Mouse (Mus musculus): ENCODE data around the gene 1700013F07Rik. TPM values are rescaled to one million over a fixed set of nuclear protein-coding genes. Genes with fewer than 3 reads are reported as not detected.
"Not testable (repeated sequence)": the region's sequence is repeated elsewhere in the genome, so short reads cannot be mapped to it uniquely, and the experiment has no call there.

1700013F07Rik gene
- polyA plus RNA-seq, 1 experiment from 2014 or later = not detected

- Histone ChIP-seq H3K4me3 (peak overlapping the region; percentile 79), H3K27ac (peak overlapping the region; percentile 84), H3K9ac (peak overlapping the region; percentile 91), H3K4me2 (peak overlapping the region; percentile 87), H3K27me3 (replicated peaks) (0 out of 2 replicates have a peak, but pooled peaks cover 4% of the 10 kb centered on the region), H3K9me3 (replicated peaks) (no peaks in the 10 kb centered on the region), H3K4me1 (peaks cover 40% of the 10 kb centered on the region), H3K36me3 (peaks cover 29% of the 10 kb centered on the region)
- peak; percentile 91 for ATAC-seq
- 18% methylated on average over 21 of the region's 22 CpGs for WGBS (ENCODE audit: insufficient replicate concordance)
Observed at GRCm38 (mm10) chr3:108554587-108555312, 20.8 kb downstream of the 1700013F07Rik start.

GRCm38 (mm10) chr3:108557888-108558287 is 23.9 kb downstream of the 1700013F07Rik start:
- Histone ChIP-seq H3K9ac (peak overlapping the region; percentile 36), H3K4me2 (peak overlapping the region; percentile 40), H3K27ac (peak overlapping the region; percentile 84), H3K9me3 (replicated peaks) (no peaks in the 10 kb centered on the region), H3K27me3 (replicated peaks) (no peaks in the 10 kb centered on the region), H3K4me3 (no peak overlapping the region), H3K36me3 (peaks cover 37% of the 10 kb centered on the region), H3K4me1 (peaks cover 60% of the 10 kb centered on the region)
- no peak for ATAC-seq
- WGBS (ENCODE audit: insufficient replicate concordance) = 67% methylated on average over 4 of the region's 4 CpGs

- ATAC-seq = peak; percentile 96
Observed at GRCm38 (mm10) chr3:108562133-108562730, 28.3 kb downstream of the 1700013F07Rik start, which contains the start of gene Tmem167b. Gene Tmem167b, minus strand, starts transcription at chr3:108562466.

GRCm38 (mm10) chr3:108562777-108563271 is 28.9 kb downstream of the 1700013F07Rik start:
- Histone ChIP-seq H3K36me3 (peaks cover 26% of the 10 kb centered on the region), H3K4me3 (peak overlapping the region; percentile 77), H3K9ac (peak overlapping the region; percentile 80), H3K4me1 (peaks cover 44% of the 10 kb centered on the region), H3K27ac (peak overlapping the region; percentile 93), H3K4me2 (peak overlapping the region; percentile 81), H3K9me3 (replicated peaks) (no peaks in the 10 kb centered on the region), H3K27me3 (replicated peaks) (peaks cover 2% of the 10 kb centered on the region; the same call in 1 of the 2 replicates)
- WGBS (ENCODE audit: insufficient replicate concordance) = 3% methylated on average over 15 of the region's 15 CpGs
- ATAC-seq = peak; percentile 72

More at GRCm38 (mm10) chr3:108562133-108562730, 28.3 kb downstream of the 1700013F07Rik start, which contains the start of gene Tmem167b:
- Histone ChIP-seq H3K27me3 (replicated peaks) (no peaks in the 10 kb centered on the region), H3K4me2 (peak within 1 kb of the TSS; percentile 81), H3K4me1 (peaks cover 50% of the 10 kb centered on the region), H3K4me3 (peak within 1 kb of the TSS; percentile 77), H3K36me3 (peaks cover 30% of the 10 kb centered on the region), H3K27ac (peak within 1 kb of the TSS; percentile 93), H3K9me3 (replicated peaks) (no peaks in the 10 kb centered on the region), H3K9ac (peak within 1 kb of the TSS; percentile 80)
- under 1% methylated on average over 45 of the region's 45 CpGs for WGBS (ENCODE audit: insufficient replicate concordance)

GRCm38 (mm10) chr3:108563309-108563708 is 29.4 kb downstream of the 1700013F07Rik start:
- H3K4me3 ChIP-seq = peak overlapping the region; percentile 77
- no peaks in the 10 kb centered on the region for H3K9me3 ChIP-seq (replicated peaks)
- peaks cover 39% of the 10 kb centered on the region for H3K4me1 ChIP-seq
- no peak for ATAC-seq
- H3K27me3 ChIP-seq (replicated peaks) = peaks cover 7% of the 10 kb centered on the region; the same call in 1 of the 2 replicates
- H3K4me2 ChIP-seq = peak overlapping the region; percentile 81
- under 1% methylated on average over 4 of the region's 4 CpGs for WGBS (ENCODE audit: insufficient replicate concordance)
- H3K9ac ChIP-seq = peak overlapping the region; percentile 80
- peaks cover 22% of the 10 kb centered on the region for H3K36me3 ChIP-seq
- H3K27ac ChIP-seq = peak overlapping the region; percentile 93

GRCm38 (mm10) chr3:108567990-108568877 is 34.3 kb downstream of the 1700013F07Rik start:
- Histone ChIP-seq H3K4me3 (no peak overlapping the region), H3K4me1 (peaks cover 22% of the 10 kb centered on the region), H3K27me3 (replicated peaks) (peaks cover 16% of the 10 kb centered on the region; the same call in 1 of the 2 replicates), H3K9ac (no peak overlapping the region), H3K27ac (no peak overlapping the region), H3K36me3 (no peaks in the 10 kb centered on the region), H3K9me3 (replicated peaks) (no peaks in the 10 kb centered on the region), H3K4me2 (no peak overlapping the region)
- ATAC-seq = no peak
- 56% methylated on average over 15 of the region's 15 CpGs for WGBS (ENCODE audit: insufficient replicate concordance)

GRCm38 (mm10) chr3:108569636-108570035 is 35.7 kb downstream of the 1700013F07Rik start:
- not testable (repeated sequence) for H3K4me2 ChIP-seq; H3K27ac ChIP-seq; H3K4me3 ChIP-seq; H3K36me3 ChIP-seq; H3K9me3 ChIP-seq (replicated peaks); ATAC-seq; H3K9ac ChIP-seq
- Histone ChIP-seq H3K27me3 (replicated peaks) (peaks cover 16% of the 10 kb centered on the region; the same call in 1 of the 2 replicates), H3K4me1 (peaks cover 29% of the 10 kb centered on the region)
- 42% methylated on average over 3 of the region's 3 CpGs for WGBS (ENCODE audit: insufficient replicate concordance)

GRCm38 (mm10) chr3:108570813-108571212 is 36.9 kb downstream of the 1700013F07Rik start:
- no peak for ATAC-seq
- Histone ChIP-seq H3K4me3 (peak overlapping the region; percentile 79), H3K36me3 (peaks cover 4% of the 10 kb centered on the region; the same call in 1 of the 2 replicates), H3K27me3 (replicated peaks) (peaks cover 16% of the 10 kb centered on the region; the same call in 1 of the 2 replicates), H3K9me3 (replicated peaks) (no peaks in the 10 kb centered on the region), H3K9ac (0 out of 2 replicates have a peak overlapping the region, but pooled peaks have one; percentile 12), H3K4me2 (peak overlapping the region; percentile 85), H3K4me1 (peaks cover 34% of the 10 kb centered on the region), H3K27ac (no peak overlapping the region)
- WGBS (ENCODE audit: insufficient replicate concordance) = 79% methylated on average over 14 of the region's 14 CpGs

GRCm38 (mm10) chr3:108571443-108572294 is 37.7 kb downstream of the 1700013F07Rik start, which contains the start of gene Taf13:
Gene Taf13, plus strand, starts transcription at chr3:108571698.
- peak within 1 kb of the TSS; percentile 79 for H3K4me3 ChIP-seq
- H3K4me1 ChIP-seq = peaks cover 34% of the 10 kb centered on the region
- peak within 1 kb of the TSS; percentile 75 for H3K27ac ChIP-seq
- H3K4me2 ChIP-seq = peak within 1 kb of the TSS; percentile 85
- peak within 1 kb of the TSS; percentile 84 for H3K9ac ChIP-seq
- under 1% methylated on average over 42 of the region's 42 CpGs for WGBS (ENCODE audit: insufficient replicate concordance)
- peaks cover 16% of the 10 kb centered on the region; the same call in 1 of the 2 replicates for H3K27me3 ChIP-seq (replicated peaks)
- no peaks in the 10 kb centered on the region for H3K9me3 ChIP-seq (replicated peaks)
- peak; percentile 99 for ATAC-seq
- peaks cover 4% of the 10 kb centered on the region; the same call in 1 of the 2 replicates for H3K36me3 ChIP-seq

GRCm38 (mm10) chr3:108572309-108573010 is 38.5 kb downstream of the 1700013F07Rik start:
- peak overlapping the region; percentile 79 for H3K4me3 ChIP-seq
- peak overlapping the region; percentile 85 for H3K4me2 ChIP-seq
- peak overlapping the region; percentile 75 for H3K27ac ChIP-seq
- H3K9ac ChIP-seq = peak overlapping the region; percentile 84
- no peaks in the 10 kb centered on the region for H3K9me3 ChIP-seq (replicated peaks)
- peaks cover 34% of the 10 kb centered on the region for H3K4me1 ChIP-seq
- peaks cover 16% of the 10 kb centered on the region; the same call in 1 of the 2 replicates for H3K27me3 ChIP-seq (replicated peaks)
- ATAC-seq = no peak
- WGBS (ENCODE audit: insufficient replicate concordance) = 39% methylated on average over 18 of the region's 18 CpGs
- peaks cover 4% of the 10 kb centered on the region; the same call in 1 of the 2 replicates for H3K36me3 ChIP-seq

All from liver, embryonic 12.5 days (tissue).